Mouse (Mus musculus) liver, embryonic 16.5 days (tissue): Measurements from ENCODE around the gene Timm17a. TPM values are rescaled to one million over a fixed set of nuclear protein-coding genes. Genes with fewer than 3 reads are reported as not detected.
A peak's percentile ranks its signal among the peaks of the same experiment; 100 is the strongest.

Source experiments
- ATAC-seq: fragments of 200-750 bp; cut with Nextera tagmentation; 2 replicates; pipeline ENCODE4 v1.8.0; 2017; ENCODE audit warnings: low read depth, mild to moderate bottlenecking, moderate number of reproducible peaks, moderate library complexity
- H3K27ac ChIP-seq: fragments of 300-500 bp; sonication (generic); 2 replicates; pipeline ENCODE4 v1.5.1; 2014; ENCODE audit warnings: mild to moderate bottlenecking, low read length
- H3K27me3 ChIP-seq: fragments of 300-500 bp; sonication (generic); 2 replicates; pipeline ENCODE4 v1.6.1; 2014; ENCODE audit warnings: low read depth, low read length, mixed read lengths; ENCODE audit not compliant: control insufficient read depth, insufficient read depth
- H3K36me3 ChIP-seq: fragments of 300-500 bp; sonication (generic); 2 replicates; pipeline ENCODE4 v1.6.1; 2014; ENCODE audit warnings: mild to moderate bottlenecking; ENCODE audit not compliant: control insufficient read depth, insufficient read depth
- H3K4me1 ChIP-seq: fragments of 300-500 bp; sonication (generic); 2 replicates; pipeline ENCODE4 v1.6.1; 2014; ENCODE audit warnings: low read depth, low read length, mixed read lengths; ENCODE audit not compliant: control insufficient read depth
- H3K4me2 ChIP-seq: fragments of 300-500 bp; sonication (generic); 2 replicates; pipeline ENCODE4 v1.6.1; 2014; ENCODE audit warnings: low read depth, low read length, mixed read lengths
- H3K4me3 ChIP-seq: fragments of 300-500 bp; sonication (generic); 2 replicates; pipeline ENCODE4 v1.5.1; 2014; ENCODE audit warnings: low read depth, mild to moderate bottlenecking, low read length
- H3K9ac ChIP-seq: fragments of 300-500 bp; sonication (generic); 2 replicates; pipeline ENCODE4 v1.6.1; 2014; ENCODE audit warnings: low read depth, low read length
- H3K9me3 ChIP-seq: fragments of 300-500 bp; sonication (generic); replicated peaks from 2 replicates; pipeline ENCODE4 v1.6.1; 2016; ENCODE audit warnings: low read length; ENCODE audit not compliant: control insufficient read depth
- WGBS: fragments of 180-500 bp; shearing (Covaris S2); extraction: QIAGEN DNeasy Blood & Tissue Kit; methylation state at CpG from one replicate; pipeline ENCODE4 v1.1.7; 2014; ENCODE audit not compliant: insufficient replicate concordance; 5-methylcytosine and 5-hydroxymethylcytosine counted together
- polyA plus RNA-seq: library from polyadenylated mRNA; unstranded; fragments of >200 nt; fragmentation: Nextera tagmentation; extraction: Ambion mirVana; gene quantifications from 2 replicates; pipeline ENCODE4 v1.2.1, GENCODE M21; 2015

Timm17a gene
- polyA plus RNA-seq, 1 experiment from 2014 or later = 85.6 TPM

- under 1% methylated on average over 33 of the region's 39 CpGs for WGBS
- H3K36me3 ChIP-seq = no peaks in the 10 kb centered on the region
- H3K4me1 ChIP-seq = peaks cover 2% of the 10 kb centered on the region; the same call in 1 of the 2 replicates
- peak within 1 kb of the TSS; percentile 87 for H3K4me2 ChIP-seq
- H3K9ac ChIP-seq = peak within 1 kb of the TSS; percentile 75
- ATAC-seq = peak; percentile 68
- H3K27ac ChIP-seq = peak within 1 kb of the TSS; percentile 76
- H3K27me3 ChIP-seq = peaks cover 10% of the 10 kb centered on the region; the same call in 1 of the 2 replicates
- H3K4me3 ChIP-seq = peak within 1 kb of the TSS; percentile 74
- H3K9me3 ChIP-seq = no peaks in the 10 kb centered on the region
Measured at GRCm38 (mm10) chr1:135283826-135284291, 29.7 kb downstream of the Timm17a start, which contains the start of gene Rnpep. Rnpep (minus strand) TSS chr1:135284084.

GRCm38 (mm10) chr1:135283287-135283825 lies 30.2 kb downstream of the Timm17a start:
- peak; percentile 72 for ATAC-seq
- peak overlapping the region; percentile 75 for H3K9ac ChIP-seq
- peaks cover 10% of the 10 kb centered on the region; the same call in 1 of the 2 replicates for H3K27me3 ChIP-seq
- peaks cover 2% of the 10 kb centered on the region; the same call in 1 of the 2 replicates for H3K4me1 ChIP-seq
- WGBS = 0% methylated on average over 48 of the region's 48 CpGs
- H3K4me3 ChIP-seq = peak overlapping the region; percentile 74
- H3K4me2 ChIP-seq = peak overlapping the region; percentile 87
- peak overlapping the region; percentile 76 for H3K27ac ChIP-seq
- H3K9me3 ChIP-seq = no peaks in the 10 kb centered on the region
- H3K36me3 ChIP-seq = no peaks in the 10 kb centered on the region

DNA sequence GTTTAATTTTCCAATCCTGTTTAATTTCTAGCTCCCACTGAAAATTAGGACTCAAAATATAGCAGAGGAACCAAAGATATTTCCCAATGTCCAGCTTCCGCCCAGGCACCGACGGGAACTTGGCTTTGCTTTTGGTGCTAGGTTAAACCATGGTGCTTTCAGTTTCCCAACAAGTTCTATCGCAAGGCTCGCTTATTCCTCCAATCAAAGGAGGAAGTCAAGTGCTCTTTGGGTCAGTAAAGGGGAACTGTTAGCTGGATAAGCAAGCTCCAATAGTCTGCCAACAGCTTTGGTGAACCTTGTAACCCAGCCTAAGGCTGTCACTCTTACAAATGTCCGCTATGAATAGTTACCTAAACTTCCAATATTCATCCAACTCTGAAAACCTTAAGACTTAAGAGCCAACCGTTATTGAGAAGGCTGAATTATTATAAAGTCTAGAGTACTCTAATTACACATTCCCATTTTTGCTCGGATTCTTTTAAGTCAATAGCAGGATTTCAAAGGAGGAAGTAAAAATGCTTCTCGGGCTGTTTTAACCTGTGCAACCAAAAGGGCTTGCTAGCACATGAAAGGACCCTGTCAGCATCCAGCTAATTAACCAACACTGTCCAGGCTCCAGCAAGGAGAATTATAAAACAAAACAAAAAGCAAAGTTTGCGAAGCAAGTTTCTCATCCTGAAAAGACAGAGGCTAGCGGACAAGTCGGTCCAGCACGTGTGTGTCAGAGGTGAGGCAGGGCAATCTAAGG lies 30.9 kb downstream of the Timm17a start:
- Histone ChIP-seq H3K27ac (peak overlapping the region; percentile 76), H3K9ac (peak overlapping the region; percentile 75), H3K27me3 (peaks cover 10% of the 10 kb centered on the region; the same call in 1 of the 2 replicates), H3K36me3 (no peaks in the 10 kb centered on the region), H3K4me2 (peak overlapping the region; percentile 87), H3K4me3 (peak overlapping the region; percentile 74), H3K4me1 (peaks cover 2% of the 10 kb centered on the region; the same call in 1 of the 2 replicates), H3K9me3 (no peaks in the 10 kb centered on the region)
- WGBS = 9% methylated on average over 13 of the region's 13 CpGs
- ATAC-seq = peak; percentile 40; the same call in 1 of the 2 replicates

DNA sequence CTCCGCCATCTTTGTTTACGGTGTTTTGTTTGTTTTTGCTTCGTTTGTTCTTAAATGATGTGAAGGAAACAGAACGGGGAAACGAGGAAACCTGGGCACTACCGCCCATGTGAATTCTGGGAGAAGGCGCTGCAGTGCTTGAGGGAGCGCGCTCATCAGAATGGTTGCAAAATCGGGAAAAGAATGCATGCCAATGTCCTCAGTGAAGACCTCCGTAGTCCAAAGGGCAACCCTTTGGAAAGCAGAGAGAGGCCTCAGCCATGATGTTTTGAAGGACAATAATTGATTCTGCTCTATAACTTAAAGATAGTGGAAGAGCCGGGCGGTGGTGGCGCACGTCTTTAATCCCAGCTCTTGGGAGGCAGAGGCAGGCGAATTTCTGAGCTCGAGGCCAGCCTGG lies 31.7 kb downstream of the Timm17a start:
- Histone ChIP-seq H3K36me3 (no peaks in the 10 kb centered on the region), H3K27ac (no peak overlapping the region), H3K27me3 (peaks cover 10% of the 10 kb centered on the region; the same call in 1 of the 2 replicates)

GRCm38 (mm10) chr1:135280646-135281045 lies 32.9 kb downstream of the Timm17a start:
- Histone ChIP-seq H3K4me2 (no peak overlapping the region), H3K27me3 (peaks cover 10% of the 10 kb centered on the region; the same call in 1 of the 2 replicates), H3K4me3 (no peak overlapping the region), H3K9ac (no peak overlapping the region), H3K9me3 (no peaks in the 10 kb centered on the region), H3K4me1 (peaks cover 2% of the 10 kb centered on the region; the same call in 1 of the 2 replicates), H3K36me3 (no peaks in the 10 kb centered on the region), H3K27ac (no peak overlapping the region)
- 69% methylated on average over 9 of the region's 9 CpGs for whole genome bisulfite sequencing
- ATAC-seq = no peak

More for the DNA sequence above, 31.7 kb downstream of the Timm17a start:
- no peak overlapping the region for H3K9ac ChIP-seq
- no peak overlapping the region for H3K4me3 ChIP-seq
- peaks cover 2% of the 10 kb centered on the region; the same call in 1 of the 2 replicates for H3K4me1 ChIP-seq
- no peak for ATAC-seq
- peak overlapping the region; percentile 87 for H3K4me2 ChIP-seq
- 83% methylated on average over 17 of the region's 17 CpGs for WGBS
- H3K9me3 ChIP-seq = no peaks in the 10 kb centered on the region

DNA sequence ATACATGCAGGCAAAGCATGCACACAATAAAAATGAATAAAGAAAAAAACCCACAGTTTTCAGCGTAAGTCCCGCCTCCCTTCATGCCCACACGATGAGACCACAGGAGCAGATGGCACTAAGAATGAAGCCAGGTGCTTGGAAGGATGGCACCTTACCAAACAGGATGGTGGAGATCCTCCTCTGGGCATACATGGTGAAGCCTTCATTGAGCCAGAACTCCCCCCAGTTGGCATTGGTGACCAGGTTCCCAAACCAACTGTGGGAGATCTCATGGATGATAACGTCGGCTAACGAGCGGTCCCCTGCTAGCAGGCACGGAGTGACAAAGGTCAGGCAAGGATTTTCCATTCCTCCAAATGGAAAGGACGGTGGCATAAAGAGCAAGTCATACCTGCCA lies 42.2 kb downstream of the Timm17a start:
- no peaks in the 10 kb centered on the region for H3K4me1 ChIP-seq
- peaks cover 4% of the 10 kb centered on the region; the same call in 1 of the 2 replicates for H3K36me3 ChIP-seq
- 79% methylated on average over 9 of the region's 9 CpGs for WGBS
- no peaks in the 10 kb centered on the region for H3K9me3 ChIP-seq
- H3K9ac ChIP-seq = no peak overlapping the region
- H3K4me2 ChIP-seq = no peak overlapping the region
- no peak overlapping the region for H3K27ac ChIP-seq
- no peak overlapping the region for H3K4me3 ChIP-seq
- H3K27me3 ChIP-seq = no peaks in the 10 kb centered on the region
- ATAC-seq = no peak

- Histone ChIP-seq H3K4me3 (no peak overlapping the region), H3K27me3 (no peaks in the 10 kb centered on the region), H3K9me3 (no peaks in the 10 kb centered on the region), H3K36me3 (no peaks in the 10 kb centered on the region), H3K4me2 (no peak overlapping the region), H3K9ac (no peak overlapping the region), H3K4me1 (no peaks in the 10 kb centered on the region), H3K27ac (peak overlapping the region; percentile 17; the same call in 1 of the 2 replicates)
- WGBS = 24% methylated on average over 10 of the region's 10 CpGs
- ATAC-seq = no peak
Measured at GRCm38 (mm10) chr1:135267663-135268446, 45.7 kb downstream of the Timm17a start.

- Histone ChIP-seq H3K27ac (no peak overlapping the region), H3K4me3 (no peak overlapping the region), H3K9me3 (no peaks in the 10 kb centered on the region), H3K9ac (no peak overlapping the region), H3K4me2 (no peak overlapping the region), H3K27me3 (no peaks in the 10 kb centered on the region), H3K4me1 (no peaks in the 10 kb centered on the region), H3K36me3 (no peaks in the 10 kb centered on the region)
- 41% methylated on average over 5 of the region's 5 CpGs for WGBS
- ATAC-seq = 0 out of 2 replicates have a peak, but pooled peaks have one; percentile 19
Measured at GRCm38 (mm10) chr1:135265834-135266233, 47.7 kb downstream of the Timm17a start.
